Mouse (Mus musculus): ENCODE measurements around the gene Rheb.
"Not testable (repeated sequence)": the region's sequence is repeated elsewhere in the genome, so short reads cannot be mapped to it uniquely, and the experiment has no call there.

Rheb gene

DNA sequence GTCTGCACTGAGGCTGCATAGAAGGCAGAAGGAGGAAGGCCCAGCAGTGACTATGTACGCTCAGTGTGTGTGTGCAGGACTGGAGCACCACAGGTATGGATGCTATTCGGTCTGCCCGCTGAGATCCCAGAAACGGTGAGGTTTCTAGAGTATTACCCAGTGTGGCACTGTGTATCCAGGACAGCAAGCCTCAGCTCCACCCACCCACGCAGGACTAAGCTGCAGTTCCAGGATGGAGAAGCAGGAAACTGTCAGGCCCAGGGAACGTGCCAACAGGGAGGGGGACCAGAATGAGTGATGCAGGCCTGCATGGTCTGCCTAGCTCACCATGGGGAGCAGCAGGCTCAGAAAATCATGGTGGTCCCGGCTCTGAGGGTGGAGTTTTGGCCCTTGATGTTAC is 49.5 kb downstream of the Rheb start:
- peak; percentile 89 for ATAC-seq (ENCODE audit: low TSS enrichment)

DNA sequence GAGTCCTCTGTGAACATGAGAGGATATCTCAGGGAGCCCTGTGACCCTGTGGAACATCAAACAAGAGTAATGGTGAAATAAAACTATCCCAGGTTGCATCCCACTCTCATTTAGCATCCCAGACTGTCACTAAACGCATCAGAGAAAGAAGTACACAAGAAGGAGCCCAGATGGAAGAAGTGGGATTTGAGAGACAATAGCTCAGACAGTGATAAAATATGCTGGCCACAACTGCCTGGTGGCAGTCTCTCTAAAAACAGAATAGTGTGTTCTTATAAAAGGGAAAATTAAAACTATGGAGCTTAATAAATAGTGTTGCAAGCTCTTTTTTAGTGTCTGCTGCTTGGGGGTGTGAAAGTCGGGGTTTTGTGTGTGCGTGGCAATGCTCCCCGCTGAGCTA is 59.5 kb downstream of the Rheb start:
- ATAC-seq (ENCODE audit: low TSS enrichment) = peak; percentile 61

DNA sequence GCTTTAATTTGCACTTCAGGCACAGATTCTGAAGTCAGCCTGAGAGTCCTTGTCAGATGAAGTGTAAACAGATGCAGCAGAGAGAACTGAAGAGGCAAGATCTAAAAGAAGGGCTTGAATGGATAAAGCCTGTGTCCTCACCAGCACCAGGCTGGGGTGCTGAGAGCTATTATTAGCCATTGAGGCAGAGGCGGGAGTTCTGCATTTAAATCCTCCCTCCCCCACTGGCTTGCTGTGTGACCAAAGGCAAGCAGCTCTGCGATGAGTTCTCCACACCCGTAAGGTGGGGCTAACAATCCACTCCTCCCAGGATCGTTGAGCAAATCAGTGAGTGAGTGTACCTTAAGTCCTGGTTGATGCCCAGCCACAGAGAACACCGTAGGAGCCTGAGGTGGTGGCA is 61.4 kb downstream of the Rheb start:
- ATAC-seq (ENCODE audit: low TSS enrichment) = peak; percentile 93

DNA sequence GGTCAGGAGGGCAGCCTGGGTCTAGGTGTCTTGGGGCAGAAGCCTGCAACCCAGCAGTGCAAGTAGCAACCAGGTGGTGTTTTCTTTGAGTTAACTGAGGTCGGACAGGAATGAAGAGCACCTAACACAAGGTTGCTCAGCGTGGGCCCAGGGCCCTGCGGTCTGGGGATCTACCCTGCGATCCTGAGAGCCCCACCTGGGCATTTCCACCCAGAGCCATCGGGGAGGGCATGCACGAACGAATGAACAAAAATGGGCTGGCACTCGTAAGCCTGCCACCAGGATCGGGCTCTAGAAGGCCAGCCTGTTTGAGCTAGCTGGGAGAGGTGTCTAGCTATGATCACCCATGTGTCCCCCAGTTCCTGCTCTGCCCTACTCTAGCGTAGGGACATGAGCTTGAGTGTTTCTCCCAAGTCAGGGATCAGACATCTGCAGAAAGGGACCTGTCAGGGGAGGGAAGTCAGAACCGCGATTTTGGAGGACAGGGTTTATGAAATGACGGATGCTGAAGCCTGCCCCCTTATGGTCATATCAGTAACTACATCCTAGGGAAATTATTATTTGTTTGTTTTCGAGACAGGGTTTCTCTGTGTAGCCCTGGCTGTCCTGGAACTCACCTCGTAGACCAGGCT is 62.4 kb downstream of the Rheb start:
- ATAC-seq (ENCODE audit: low TSS enrichment) = peak; percentile 25; the same call in 1 of the 2 replicates

DNA sequence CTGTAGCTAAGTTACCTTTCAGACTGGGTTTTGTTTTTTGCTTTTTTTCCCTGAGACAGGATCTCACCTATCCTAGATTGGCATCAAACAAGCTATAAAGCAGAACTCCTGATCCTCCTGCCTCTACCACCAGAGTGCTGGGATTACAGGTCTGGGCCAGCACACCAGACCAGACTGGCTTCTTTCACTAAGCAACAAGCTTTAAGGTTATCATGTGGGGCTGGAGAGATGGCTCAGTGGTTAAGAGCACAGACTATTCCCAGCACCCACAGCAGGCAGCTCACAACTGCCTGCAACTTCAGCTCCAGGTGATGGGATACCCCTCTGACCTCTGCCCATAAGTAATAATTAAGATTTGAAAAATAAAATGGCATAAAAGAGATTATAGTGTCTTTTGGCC is 63.1 kb downstream of the Rheb start:
- ATAC-seq (ENCODE audit: low TSS enrichment) = no peak

DNA sequence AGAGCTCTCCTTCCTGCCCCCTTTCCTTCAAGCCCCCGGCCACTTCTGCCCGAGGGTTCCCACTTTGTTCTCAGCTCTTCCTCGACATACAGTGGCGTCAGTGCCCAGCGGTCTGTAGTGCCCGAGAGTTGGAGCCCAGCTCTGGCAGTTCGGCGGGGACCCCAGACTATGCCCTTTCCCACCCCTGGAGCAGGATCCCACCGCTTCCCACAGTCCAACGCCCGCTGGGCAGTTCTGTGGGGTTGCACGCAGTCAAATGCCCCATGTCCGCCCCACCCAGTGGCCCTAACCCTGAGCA is 63.6 kb downstream of the Rheb start:
- ATAC-seq (ENCODE audit: low TSS enrichment) = no peak

DNA sequence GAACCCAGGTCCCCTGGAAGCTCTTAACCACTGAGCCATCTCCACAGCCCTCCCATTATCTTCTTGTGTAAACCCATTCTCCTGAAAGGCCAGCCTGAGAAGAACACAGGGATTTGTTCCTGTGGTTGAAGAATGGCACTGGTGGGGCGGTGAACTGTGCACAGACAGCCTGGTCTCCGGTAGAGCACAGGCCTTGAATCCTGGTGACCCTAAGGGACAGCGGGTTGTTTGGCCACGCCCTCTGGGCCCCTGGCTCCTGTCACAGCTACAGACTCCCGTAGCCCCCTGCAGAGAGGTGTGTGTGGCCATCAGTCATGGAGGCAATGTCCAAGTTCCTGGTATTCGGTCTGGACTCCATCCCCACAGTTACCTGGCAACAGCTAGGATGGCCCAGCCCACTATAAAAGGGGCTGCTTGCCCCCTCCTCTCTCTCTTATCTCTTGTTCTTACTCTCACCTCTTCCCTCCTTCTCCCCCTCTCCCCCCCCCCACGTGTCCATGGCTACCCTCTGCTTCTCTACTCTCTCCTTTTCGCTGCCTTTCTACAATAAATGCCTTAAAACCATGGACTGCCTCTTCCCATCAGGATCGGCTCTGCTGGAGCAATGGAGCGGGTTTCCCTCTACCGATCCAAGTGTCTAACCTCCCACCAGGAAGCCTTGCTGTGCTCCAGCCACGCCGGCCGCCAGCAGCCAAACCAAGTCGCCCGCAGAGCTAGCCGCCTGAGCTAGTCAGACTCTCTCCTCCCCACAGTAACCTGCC is 64.2 kb downstream of the Rheb start:
- no peak for ATAC-seq (ENCODE audit: low TSS enrichment)

DNA sequence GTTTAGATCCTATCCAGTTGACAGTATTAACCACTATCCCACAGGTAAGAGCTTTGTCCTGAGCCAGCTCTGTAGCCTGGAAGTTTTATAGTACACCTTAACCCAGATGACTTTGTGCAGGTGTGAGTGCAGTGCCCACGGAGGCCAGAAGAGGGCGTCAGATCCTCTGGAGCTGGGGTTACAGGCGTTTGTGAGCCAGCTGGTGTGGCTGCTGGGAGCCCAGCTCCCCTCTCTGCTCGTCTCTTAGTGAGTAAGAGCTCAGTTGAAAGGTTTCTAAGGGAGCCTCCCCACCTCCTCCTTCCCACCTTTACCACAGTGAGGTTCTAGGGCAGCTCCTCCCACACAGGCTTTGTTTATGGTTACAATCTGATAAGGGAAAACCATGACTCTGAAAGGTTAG is 65.7 kb downstream of the Rheb start:
- no peak for ATAC-seq (ENCODE audit: low TSS enrichment)

DNA sequence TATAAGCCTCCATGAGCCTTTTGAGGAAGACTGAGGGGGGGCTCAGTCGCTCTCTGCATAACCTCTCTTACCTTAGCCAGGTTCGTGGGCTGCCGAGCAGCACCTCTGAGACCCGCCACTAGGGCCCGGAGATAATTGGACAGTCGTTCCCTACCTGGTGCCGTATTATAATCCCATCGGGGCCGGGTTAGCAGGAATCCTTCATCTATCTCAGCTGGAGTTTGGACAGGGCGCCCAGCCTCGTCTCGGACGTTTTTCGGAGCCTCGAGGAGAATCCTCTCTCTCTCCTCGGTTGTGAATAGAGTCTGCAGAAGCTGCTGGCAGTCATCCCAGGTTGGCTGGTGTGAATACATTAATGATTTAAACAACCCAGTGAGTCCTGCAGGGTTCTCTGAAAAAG is 67.9 kb downstream of the Rheb start:
- not testable (repeated sequence) for ATAC-seq (ENCODE audit: low TSS enrichment)

DNA sequence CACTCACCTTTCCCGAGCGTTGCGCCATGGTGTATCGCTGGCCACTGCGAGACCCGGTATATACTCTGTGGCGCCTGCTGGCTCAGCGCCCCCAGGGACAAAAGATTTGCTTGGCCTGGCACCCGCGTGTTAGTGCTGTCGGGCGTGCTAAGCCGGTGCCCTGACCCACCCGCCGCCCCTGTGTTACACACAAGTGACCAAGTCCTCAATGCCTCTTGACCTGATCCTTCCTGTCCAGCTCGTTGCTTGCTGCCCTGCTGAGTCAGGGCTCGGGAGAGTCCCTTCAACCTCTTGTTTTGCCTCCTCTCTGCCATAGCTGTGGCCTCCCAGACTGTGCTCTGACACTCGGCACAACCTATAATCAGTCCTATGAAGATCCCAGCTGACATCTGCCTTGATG is 84.6 kb downstream of the Rheb start, which contains the start of gene Crygn:
Gene Crygn, minus strand, starts transcription at position 193 of the 400 bp plus-strand sequence.
- ATAC-seq (ENCODE audit: low TSS enrichment) = no peak

DNA sequence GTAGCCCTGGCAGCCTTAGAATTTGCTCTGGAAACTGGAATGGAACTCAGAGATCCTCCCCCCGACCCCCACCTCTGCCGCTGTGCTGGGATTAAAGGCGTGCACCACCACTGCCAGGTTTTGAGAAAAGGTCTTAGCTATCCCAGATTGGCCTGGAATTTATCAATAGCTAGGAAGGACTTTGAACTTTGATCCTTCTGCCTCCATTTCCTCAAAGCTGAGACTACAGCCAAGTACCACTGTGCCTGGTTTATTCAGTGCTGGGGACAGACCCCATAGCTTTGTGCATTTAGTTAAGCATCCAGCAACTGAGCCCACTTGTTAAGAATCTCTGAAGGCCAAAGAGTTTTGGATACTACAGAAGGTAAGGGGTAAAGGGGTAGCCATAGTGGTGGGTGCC is 85.5 kb downstream of the Rheb start:
- ATAC-seq (ENCODE audit: low TSS enrichment) = no peak

All from frontal cortex, adult (tissue).